Mouse (Mus musculus): ENCODE measurements around the gene Slc25a18.

The Slc25a18 gene

GRCm38 (mm10) chr6:120841754-120842153, 68.4 kb downstream of the Slc25a18 start:
- no peak for DNase-seq (ENCODE audit: low spot score)
